Mouse (Mus musculus) lung, postnatal 0 days (tissue): Measurements from ENCODE around the gene Polr1a.

Experiments used
- CTCF ChIP-seq: IDR thresholded peaks from 2 replicates; pipeline ENCODE4 v1.5.1; 2016; ENCODE audit warnings: antibody characterized with exemption, mild to moderate bottlenecking
- EP300 ChIP-seq: IDR thresholded peaks from 2 replicates; pipeline ENCODE4 v1.6.1; 2016; ENCODE audit warnings: antibody characterized with exemption, mild to moderate bottlenecking, control low read depth

DNA sequence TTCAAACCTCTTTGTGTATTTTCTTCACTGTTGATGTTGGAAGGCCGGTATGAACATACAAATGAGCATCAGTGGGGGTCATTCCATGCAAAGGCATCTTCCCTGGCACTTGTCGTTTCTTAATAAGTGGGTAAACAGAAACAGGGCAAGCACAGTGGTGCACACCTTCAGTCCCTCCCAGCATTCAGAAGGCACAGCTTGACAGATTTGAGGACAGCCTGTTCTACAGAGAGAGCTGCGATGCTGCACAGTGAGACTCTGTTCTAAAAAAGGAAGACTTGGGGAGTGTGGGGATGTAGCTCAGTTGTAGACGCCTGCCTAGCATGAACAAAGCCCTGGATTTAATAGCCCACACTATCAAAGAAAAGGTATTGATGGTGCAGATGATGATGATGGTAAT is 105.2 kb downstream of the Polr1a start:
- no peak for TF ChIP-seq CTCF
- TF ChIP-seq EP300 = no peak
